In genomic region chr3:79838751-79839150, GRCm38 (mm10) we compare ENCODE assay signal across 10 mouse cellular contexts. TPM values are rescaled to one million over a fixed set of nuclear protein-coding genes. Genes with fewer than 3 reads are reported as not detected.
DNase-seq lines count a peak whose midpoint lies in the region; ATAC-seq and TF ChIP-seq lines count a peak whose summit lies in the region.
"Had no signal": no experiment of that assay in that cellular context is flagged by ENCODE, and none has a peak within 500 bp of the region (broad histone marks: within the 10 kb centered on the region; RNA-seq: fewer than 3 reads in every experiment).

No protein-coding gene starts in this region.

- no peak overlapping the region for H3K27ac ChIP-seq in CH12.LX (ENCODE audit: insufficient read depth, low read depth)
- no peak overlapping the region for H3K27ac ChIP-seq in hindbrain, postnatal 0 days
- no peak overlapping the region for H3K27ac ChIP-seq in neural tube, embryonic 15.5 days (replicated peaks)
- H3K27ac ChIP-seq: embryonic facial prominence, embryonic 12.5 days; midbrain, embryonic 12.5 days had no signal

- H3K36me3 ChIP-seq in CH12.LX (replicated peaks in 1 of 2; ENCODE audit: control insufficient read depth in 1 of 2, insufficient read depth in 1 of 2, low read length in 1 of 2): no peaks in the 10 kb centered on the region
- no peaks in the 10 kb centered on the region for H3K36me3 ChIP-seq in hindbrain, postnatal 0 days (ENCODE audit: insufficient read depth, low read length)
- no peaks in the 10 kb centered on the region for H3K36me3 ChIP-seq in neural tube, embryonic 15.5 days
- H3K36me3 ChIP-seq: embryonic facial prominence, embryonic 12.5 days; midbrain, embryonic 12.5 days had no signal

- no peak for TF ChIP-seq POLR2A in CH12.LX (IDR thresholded peaks at IDR 0.05; ENCODE audit: low read depth, low read length)

- no peaks in the 10 kb centered on the region for H3K79me2 ChIP-seq in CH12.LX (replicated peaks; ENCODE audit: control insufficient read depth, extremely low read depth, insufficient read depth, poor library complexity, severe bottlenecking)

- dilution Hi-C loops in CH12.LX (cut with MboI; ENCODE audit: extremely low pct_ligation_motif_present, extremely low pct_unique_long_range_greater_than_20kb, low sequenced_read_pairs): no loop called here

- no peak; the same call in 1 of the 2 replicates for TF ChIP-seq RAD21 in CH12.LX (IDR thresholded peaks at IDR 0.05; ENCODE audit: low read depth, low read length)

- no peak for ATAC-seq in hindbrain, postnatal 0 days
- ATAC-seq in neural tube, embryonic 15.5 days (ENCODE audit: low FRiP score): no peak

- peak in 1 of 2 experiments; percentile 53; a peak in 2 of 4 replicates for TF ChIP-seq CTCF in CH12.LX (conservative IDR thresholded peaks at IDR 0.05 in 1 of 2, IDR thresholded peaks at IDR 0.05 in 1 of 2; ENCODE audit: low read depth in 2 of 2, low read length in 2 of 2)
- TF ChIP-seq CTCF in hindbrain, postnatal 0 days (IDR thresholded peaks at IDR 0.05; ENCODE audit: low read depth): peak; percentile 57

- no peak overlapping the region for H3K4me2 ChIP-seq in CH12.LX (ENCODE audit: insufficient read depth, low read depth, poor library complexity, severe bottlenecking)
- H3K4me2 ChIP-seq in hindbrain, postnatal 0 days (ENCODE audit: low read depth, low read length): no peak overlapping the region
- no peak overlapping the region for H3K4me2 ChIP-seq in neural tube, embryonic 15.5 days
- H3K4me2 ChIP-seq: embryonic facial prominence, embryonic 12.5 days; midbrain, embryonic 12.5 days had no signal

- H3K9me3 ChIP-seq in CH12.LX (replicated peaks; ENCODE audit: low read length): no peaks in the 10 kb centered on the region
- H3K9me3 ChIP-seq in hindbrain, postnatal 0 days (ENCODE audit: low read length): no peaks in the 10 kb centered on the region
- no peaks in the 10 kb centered on the region for H3K9me3 ChIP-seq in neural tube, embryonic 15.5 days (replicated peaks)
- H3K9me3 ChIP-seq: embryonic facial prominence, embryonic 12.5 days; midbrain, embryonic 12.5 days had no signal

- in situ Hi-C loops in CH12.LX (cut with MboI; ENCODE audit: low pct_ligation_motif_present, low pct_unique_long_range_greater_than_20kb, low sequenced_read_pairs): no loop called here

- DNase-seq in cerebellum, postnatal 10 days: peak; percentile 71 to 72
- no peak for DNase-seq in cerebellum, adult 9-10 months
- DNase-seq in left cerebral cortex, postnatal 4 days: peak; percentile 45
- DNase-seq in left cerebral cortex, adult 11 months (ENCODE audit: low spot score): no peak
- peak; percentile 29 for DNase-seq in CH12.LX (ENCODE audit: extremely low read depth)
- peak; percentile 51 for DNase-seq in hindbrain, postnatal 0 days (ENCODE audit: low spot score)
- no peak for DNase-seq in MN1 (ENCODE audit: low spot score)

- H3K4me3 ChIP-seq in CH12.LX (replicated peaks in 1 of 3; ENCODE audit: low read depth in 2 of 3, low read length in 2 of 3, poor library complexity in 1 of 3): no peak overlapping the region
- H3K4me3 ChIP-seq in hindbrain, postnatal 0 days (ENCODE audit: low read length): no peak overlapping the region
- H3K4me3 ChIP-seq in neural tube, embryonic 15.5 days (replicated peaks): no peak overlapping the region
- H3K4me3 ChIP-seq: embryonic facial prominence, embryonic 12.5 days; midbrain, embryonic 12.5 days had no signal

- no peak for TF ChIP-seq EP300 in CH12.LX (IDR thresholded peaks at IDR 0.05; ENCODE audit: low read length)

- H3K27me3 ChIP-seq in CH12.LX (replicated peaks): no peaks in the 10 kb centered on the region
- no peaks in the 10 kb centered on the region for H3K27me3 ChIP-seq in hindbrain, postnatal 0 days (ENCODE audit: insufficient read depth, low read length)
- no peaks in the 10 kb centered on the region for H3K27me3 ChIP-seq in neural tube, embryonic 15.5 days (replicated peaks)
- H3K27me3 ChIP-seq: embryonic facial prominence, embryonic 12.5 days; midbrain, embryonic 12.5 days had no signal

- H3K9ac ChIP-seq in CH12.LX (ENCODE audit: insufficient read depth, low read depth): no peak overlapping the region
- no peak overlapping the region for H3K9ac ChIP-seq in hindbrain, postnatal 0 days (replicated peaks; ENCODE audit: low read length)
- no peak overlapping the region for H3K9ac ChIP-seq in neural tube, embryonic 15.5 days (replicated peaks)
- H3K9ac ChIP-seq: embryonic facial prominence, embryonic 12.5 days; midbrain, embryonic 12.5 days had no signal

- H3K4me1 ChIP-seq in CH12.LX (ENCODE audit: control insufficient read depth in 1 of 2, insufficient read depth in 2 of 2): no peaks in the 10 kb centered on the region
- peaks cover 5% of the 10 kb centered on the region; the same call in 1 of the 2 replicates for H3K4me1 ChIP-seq in hindbrain, postnatal 0 days (ENCODE audit: insufficient read depth, low read length)
- H3K4me1 ChIP-seq in neural tube, embryonic 15.5 days: peaks cover 11% of the 10 kb centered on the region
- H3K4me1 ChIP-seq: embryonic facial prominence, embryonic 12.5 days; midbrain, embryonic 12.5 days had no signal

- 55% methylated on average over 6 of the region's 6 CpGs for WGBS in hindbrain, postnatal 0 days
- WGBS in neural tube, embryonic 15.5 days: 49% methylated on average over 6 of the region's 6 CpGs

- intact Hi-C loops in left cerebral cortex, postnatal 4 days (cut with DNase I): no loop called here

TF ChIP-seq in CH12.LX, 34 proteins besides CTCF, POLR2A, EP300 and RAD21:
- TF ChIP-seq UBTF (IDR thresholded peaks at IDR 0.05; ENCODE audit: low read depth, low read length) (no peak), BHLHE40 (IDR thresholded peaks at IDR 0.05; ENCODE audit: low read depth, low read length) (no peak), CHD1 (IDR thresholded peaks at IDR 0.05; ENCODE audit: low read depth, low read length) (no peak), ETS1 (conservative IDR thresholded peaks at IDR 0.05; ENCODE audit: low read depth, low read length) (no peak), SMC3 (IDR thresholded peaks at IDR 0.05; ENCODE audit: low read depth, low read length) (no peak), ELF1 (IDR thresholded peaks at IDR 0.05; ENCODE audit: low read depth, low read length) (no peak), MXI1 (IDR thresholded peaks at IDR 0.05; ENCODE audit: low read depth, low read length) (no peak), MAX (IDR thresholded peaks at IDR 0.05; ENCODE audit: low read length) (no peak), CHD2 (IDR thresholded peaks at IDR 0.05; ENCODE audit: low read length) (no peak), MAZ (IDR thresholded peaks at IDR 0.05; ENCODE audit: low read depth, low read length) (no peak), E2F4 (IDR thresholded peaks at IDR 0.05; ENCODE audit: insufficient replicate concordance, low read depth, low read length) (no peak), ZNF384 (IDR thresholded peaks at IDR 0.05; ENCODE audit: low read depth, low read length) (no peak), HCFC1 (IDR thresholded peaks at IDR 0.05; ENCODE audit: low read depth, low read length) (no peak), ZC3H11A (IDR thresholded peaks at IDR 0.05; ENCODE audit: low read depth, low read length) (no peak), JUN (IDR thresholded peaks at IDR 0.05; ENCODE audit: insufficient read depth, low read depth, low read length) (no peak), TBP (conservative IDR thresholded peaks at IDR 0.05; ENCODE audit: low read depth, low read length) (no peak)
TF ChIP-seq in CH12.LX: peak in this region for 0.

RNA-seq across cellular contexts. Expression of gene Tmem144, which starts 13.8 kb away (rescaled TPM):
- total RNA-seq in left cerebral cortex, postnatal 4 days (2021): 1 to 10 TPM; 2.8 to 3.6 TPM
- total RNA-seq in CH12.LX (2012; rRNA removed) (0.55 and 0.59 TPM in 2 replicates), CH12.LX (2014; rRNA removed) (1.00 and 2.0 TPM in 2 replicates)
- polyA plus RNA-seq in CH12.LX (2012; ENCODE audit: insufficient read length, low read depth): 1.3 and 1.6 TPM in 2 replicates
- total RNA-seq in hindbrain, postnatal 0 days (2014; rRNA removed): 2.6 and 2.7 TPM in 2 replicates
- 3.1 and 3.2 TPM in 2 replicates for polyA plus RNA-seq in hindbrain, postnatal 0 days (2015; fragmentation: Nextera tagmentation; extraction: Ambion mirVana)
- 1.5 and 1.7 TPM in 2 replicates for polyA plus RNA-seq in neural tube, embryonic 15.5 days (2015; fragmentation: Nextera tagmentation; extraction: Ambion mirVana)

RNA-seq across cellular contexts. Expression of gene Fam198b, which starts 45.6 kb away (rescaled TPM):
- 1 to 10 TPM; 3.4 to 4.1 TPM for total RNA-seq in left cerebral cortex, postnatal 4 days (2021)
- total RNA-seq in CH12.LX (2012; rRNA removed) (1.2 and 1.8 TPM in 2 replicates), CH12.LX (2014; rRNA removed) (6.7 and 8.5 TPM in 2 replicates)
- 4.0 and 5.9 TPM in 2 replicates for polyA plus RNA-seq in CH12.LX (2012; ENCODE audit: insufficient read length, low read depth)
- total RNA-seq in hindbrain, postnatal 0 days (2014; rRNA removed): 2.3 and 3.1 TPM in 2 replicates
- 1.8 and 2.0 TPM in 2 replicates for polyA plus RNA-seq in hindbrain, postnatal 0 days (2015; fragmentation: Nextera tagmentation; extraction: Ambion mirVana)
- polyA plus RNA-seq in neural tube, embryonic 15.5 days (2015; fragmentation: Nextera tagmentation; extraction: Ambion mirVana): 5.2 and 8.9 TPM in 2 replicates

Comparison
In these comparisons a context has a peak if more than half of its experiments do, and no peak if none do; other contexts are left out.
1. DNase-seq: peak in cerebellum, postnatal 10 days (2 of 2), left cerebral cortex, postnatal 4 days (single experiment), CH12.LX (single experiment) and hindbrain, postnatal 0 days (single experiment); none in cerebellum, adult 9-10 months (single experiment), left cerebral cortex, adult 11 months (single experiment) and MN1 (single experiment).